Mouse (Mus musculus): ENCODE results near the gene Arhgef3.

DNA sequence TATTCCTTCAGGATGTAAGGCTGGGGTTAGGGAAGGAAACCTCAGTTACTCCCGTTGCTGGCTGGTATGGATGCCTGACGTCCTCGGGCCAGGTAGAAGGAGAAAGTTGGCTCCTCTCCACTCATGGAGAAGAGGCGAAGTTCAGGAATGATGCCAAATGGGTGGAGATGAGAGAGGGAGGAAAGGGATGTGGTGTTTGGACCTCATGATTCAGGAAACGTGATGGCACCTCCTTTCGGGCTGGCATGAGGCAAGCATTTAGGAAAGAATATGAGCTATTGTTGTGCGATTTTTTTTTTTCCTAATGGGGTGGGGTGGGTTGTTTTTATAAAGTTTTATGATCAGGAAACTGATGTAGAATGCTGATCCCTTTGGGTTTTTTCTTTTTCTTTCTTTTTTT is 210.0 kb downstream of the Arhgef3 start:
- TF ChIP-seq POLR2A (IDR thresholded peaks at IDR 0.05; ENCODE audit: low read depth, low read length), result no peak
- no peak for TF ChIP-seq CTCF (conservative IDR thresholded peaks at IDR 0.05; ENCODE audit: insufficient read depth, insufficient read length, low read depth, low read length)
